Mouse (Mus musculus): ENCODE data around the gene Enpp6. TPM values are rescaled to one million over a fixed set of nuclear protein-coding genes. Genes with fewer than 3 reads are reported as not detected.

The Enpp6 gene
- polyA plus RNA-seq, 1 experiment, result not detected

GRCm38 (mm10) chr8:47052643-47053042 is 66.0 kb downstream of the Enpp6 start:
- Histone ChIP-seq H3K4me3 (ENCODE audit: insufficient read depth, low read length) (no peak overlapping the region), H3K27ac (ENCODE audit: insufficient read depth, low read length) (no peak overlapping the region), H3K4me1 (ENCODE audit: control insufficient read depth, insufficient read depth, low read length) (peaks cover 5% of the 10 kb centered on the region; the same call in 1 of the 2 replicates)
- TF ChIP-seq CTCF (IDR thresholded peaks at IDR 0.05; ENCODE audit: borderline replicate concordance, insufficient read depth, low read length), result no peak
- no peak for TF ChIP-seq POLR2A (IDR thresholded peaks at IDR 0.05; ENCODE audit: low read depth, low read length)

- 0 out of 2 replicates have a peak overlapping the region, but pooled peaks have one; percentile 45 for H3K27ac ChIP-seq (ENCODE audit: insufficient read depth, low read length)
- no peak overlapping the region for H3K4me3 ChIP-seq (ENCODE audit: insufficient read depth, low read length)
- TF ChIP-seq POLR2A (IDR thresholded peaks at IDR 0.05; ENCODE audit: low read depth, low read length), result no peak
- TF ChIP-seq CTCF (IDR thresholded peaks at IDR 0.05; ENCODE audit: borderline replicate concordance, insufficient read depth, low read length), result no peak
- peaks cover 5% of the 10 kb centered on the region; the same call in 1 of the 2 replicates for H3K4me1 ChIP-seq (ENCODE audit: control insufficient read depth, insufficient read depth, low read length)
Measured at GRCm38 (mm10) chr8:47056086-47056485, 69.4 kb downstream of the Enpp6 start.

GRCm38 (mm10) chr8:47058526-47058925 is 71.8 kb downstream of the Enpp6 start:
- Histone ChIP-seq H3K27ac (ENCODE audit: insufficient read depth, low read length) (no peak overlapping the region), H3K4me3 (ENCODE audit: insufficient read depth, low read length) (no peak overlapping the region), H3K4me1 (ENCODE audit: control insufficient read depth, insufficient read depth, low read length) (peaks cover 5% of the 10 kb centered on the region; the same call in 1 of the 2 replicates)
- no peak for TF ChIP-seq POLR2A (IDR thresholded peaks at IDR 0.05; ENCODE audit: low read depth, low read length)
- no peak for TF ChIP-seq CTCF (IDR thresholded peaks at IDR 0.05; ENCODE audit: borderline replicate concordance, insufficient read depth, low read length)

- H3K4me3 ChIP-seq (ENCODE audit: insufficient read depth, low read length), result no peak overlapping the region
- no peak overlapping the region for H3K27ac ChIP-seq (ENCODE audit: insufficient read depth, low read length)
Measured at GRCm38 (mm10) chr8:47058971-47059370, 72.3 kb downstream of the Enpp6 start.

DNA sequence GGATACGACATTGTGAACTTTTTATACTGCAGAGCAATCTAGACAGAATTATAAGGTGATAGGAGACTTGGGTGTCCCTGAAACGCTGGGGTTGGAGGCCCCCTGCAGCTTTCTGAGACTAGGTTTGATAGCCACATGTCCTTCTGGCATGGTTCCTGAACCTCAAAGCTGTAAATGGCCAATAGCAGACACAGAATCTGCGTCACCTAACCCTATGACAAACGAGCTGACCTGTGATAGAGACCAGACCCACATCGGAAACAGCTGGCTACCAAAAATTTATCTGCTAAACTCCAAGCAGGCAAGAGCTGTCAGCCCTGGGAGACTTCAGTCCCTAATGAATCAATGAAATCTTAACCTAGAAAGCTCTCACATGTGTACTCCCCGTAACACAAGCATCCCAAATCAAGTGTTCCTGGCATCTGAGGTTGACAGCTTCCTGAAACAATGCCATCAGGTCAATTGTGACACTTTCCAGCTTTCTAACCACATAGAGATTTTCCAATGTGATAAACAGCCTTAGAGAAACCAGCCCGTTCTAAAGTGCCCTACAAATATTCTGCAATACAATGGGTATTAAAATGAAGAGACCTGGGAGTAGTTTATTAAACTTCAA is 74.5 kb downstream of the Enpp6 start:
- TF ChIP-seq POLR2A (IDR thresholded peaks at IDR 0.05; ENCODE audit: low read depth, low read length) (no peak), CTCF (IDR thresholded peaks at IDR 0.05; ENCODE audit: borderline replicate concordance, insufficient read depth, low read length) (no peak)
- no peak overlapping the region for H3K27ac ChIP-seq (ENCODE audit: insufficient read depth, low read length)
- no peaks in the 10 kb centered on the region for H3K4me1 ChIP-seq (ENCODE audit: control insufficient read depth, insufficient read depth, low read length)
- H3K4me3 ChIP-seq (ENCODE audit: insufficient read depth, low read length), result no peak overlapping the region

More at GRCm38 (mm10) chr8:47058971-47059370, 72.3 kb downstream of the Enpp6 start:
- TF ChIP-seq CTCF (IDR thresholded peaks at IDR 0.05; ENCODE audit: borderline replicate concordance, insufficient read depth, low read length) (no peak), POLR2A (IDR thresholded peaks at IDR 0.05; ENCODE audit: low read depth, low read length) (no peak)
- peaks cover 5% of the 10 kb centered on the region; the same call in 1 of the 2 replicates for H3K4me1 ChIP-seq (ENCODE audit: control insufficient read depth, insufficient read depth, low read length)

- H3K4me3 ChIP-seq (ENCODE audit: insufficient read depth, low read length), result no peak overlapping the region
- no peak for TF ChIP-seq POLR2A (IDR thresholded peaks at IDR 0.05; ENCODE audit: low read depth, low read length)
Measured at GRCm38 (mm10) chr8:47067121-47067520, 80.4 kb downstream of the Enpp6 start.

DNA sequence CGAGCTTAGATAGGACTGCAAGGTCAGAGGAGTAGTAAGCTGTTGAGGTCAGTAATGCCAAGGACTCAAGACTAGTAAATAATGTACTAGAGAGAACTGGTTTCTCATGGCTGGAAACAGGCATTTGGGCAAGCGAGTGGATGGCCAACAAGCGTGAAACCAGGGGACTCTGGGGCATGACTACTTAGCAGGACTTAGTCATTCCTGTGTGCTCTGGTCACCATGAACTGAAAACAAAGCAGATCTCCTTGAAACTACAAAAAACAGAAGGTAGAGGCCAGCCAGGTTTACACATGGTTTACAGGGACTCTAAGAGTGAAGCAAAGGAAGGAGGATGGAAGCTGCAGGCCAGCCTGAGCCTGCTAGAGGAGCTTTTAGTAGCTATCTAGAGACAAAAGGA is 82.9 kb downstream of the Enpp6 start:
- TF ChIP-seq POLR2A (IDR thresholded peaks at IDR 0.05; ENCODE audit: low read depth, low read length) (no peak), CTCF (IDR thresholded peaks at IDR 0.05; ENCODE audit: borderline replicate concordance, insufficient read depth, low read length) (no peak)

More at GRCm38 (mm10) chr8:47067121-47067520, 80.4 kb downstream of the Enpp6 start:
- Histone ChIP-seq H3K4me1 (ENCODE audit: control insufficient read depth, insufficient read depth, low read length) (no peaks in the 10 kb centered on the region), H3K27ac (ENCODE audit: insufficient read depth, low read length) (no peak overlapping the region)

DNA sequence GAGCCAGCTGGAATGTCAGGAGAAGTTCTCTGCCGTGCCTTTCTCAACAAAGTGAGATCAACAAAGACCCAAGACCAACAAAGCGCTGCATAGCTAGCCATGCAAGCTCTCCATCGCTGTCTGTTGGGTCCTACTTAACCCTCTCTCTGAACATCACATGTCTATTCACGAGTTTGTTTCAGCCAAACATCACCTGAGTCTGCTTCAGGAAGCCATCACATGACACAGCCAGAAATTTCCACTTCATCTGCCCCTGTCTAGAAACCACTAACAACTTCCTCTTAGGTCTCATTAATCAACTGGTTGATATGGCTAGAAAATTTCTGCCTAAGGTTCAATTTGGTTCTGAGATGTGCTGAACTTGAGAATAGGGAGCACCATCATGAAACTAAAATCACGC is 85.3 kb downstream of the Enpp6 start:
- Histone ChIP-seq H3K4me1 (ENCODE audit: control insufficient read depth, insufficient read depth, low read length) (no peaks in the 10 kb centered on the region), H3K4me3 (ENCODE audit: insufficient read depth, low read length) (no peak overlapping the region), H3K27ac (ENCODE audit: insufficient read depth, low read length) (no peak overlapping the region)
- TF ChIP-seq POLR2A (IDR thresholded peaks at IDR 0.05; ENCODE audit: low read depth, low read length), result no peak
- TF ChIP-seq CTCF (IDR thresholded peaks at IDR 0.05; ENCODE audit: borderline replicate concordance, insufficient read depth, low read length), result no peak

More for the DNA sequence above, 82.9 kb downstream of the Enpp6 start:
- no peaks in the 10 kb centered on the region for H3K4me1 ChIP-seq (ENCODE audit: control insufficient read depth, insufficient read depth, low read length)
- no peak overlapping the region for H3K4me3 ChIP-seq (ENCODE audit: insufficient read depth, low read length)
- no peak overlapping the region for H3K27ac ChIP-seq (ENCODE audit: insufficient read depth, low read length)

GRCm38 (mm10) chr8:47075941-47076555 is 89.4 kb downstream of the Enpp6 start:
- H3K4me1 ChIP-seq (ENCODE audit: control insufficient read depth, insufficient read depth, low read length), result no peaks in the 10 kb centered on the region
- TF ChIP-seq POLR2A (IDR thresholded peaks at IDR 0.05; ENCODE audit: low read depth, low read length), result no peak
- no peak for TF ChIP-seq CTCF (IDR thresholded peaks at IDR 0.05; ENCODE audit: borderline replicate concordance, insufficient read depth, low read length)
- H3K27ac ChIP-seq (ENCODE audit: insufficient read depth, low read length), result no peak overlapping the region
- no peak overlapping the region for H3K4me3 ChIP-seq (ENCODE audit: insufficient read depth, low read length)

DNA sequence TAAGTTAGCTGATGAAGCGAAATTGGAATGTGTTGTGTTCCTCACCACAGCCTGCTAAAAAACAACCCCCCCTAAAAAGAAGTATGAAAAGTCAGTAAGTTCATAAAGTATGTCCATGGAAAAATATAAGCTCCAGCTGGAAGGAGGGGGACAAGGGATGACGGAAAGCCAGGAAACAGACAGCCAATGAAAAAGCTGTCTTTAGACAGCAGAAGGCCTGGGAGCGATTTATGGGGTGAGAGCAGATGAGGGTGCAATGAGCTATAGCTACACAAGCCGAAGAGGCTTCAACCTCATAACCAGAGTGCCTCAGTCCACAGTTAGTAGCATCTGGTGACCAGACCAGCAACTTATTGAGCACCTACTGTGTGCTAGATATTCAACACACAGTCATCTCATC is 93.3 kb downstream of the Enpp6 start:
- no peak overlapping the region for H3K27ac ChIP-seq (ENCODE audit: insufficient read depth, low read length)
- no peak overlapping the region for H3K4me3 ChIP-seq (ENCODE audit: insufficient read depth, low read length)
- H3K4me1 ChIP-seq (ENCODE audit: control insufficient read depth, insufficient read depth, low read length), result peaks cover 13% of the 10 kb centered on the region
- TF ChIP-seq CTCF (IDR thresholded peaks at IDR 0.05; ENCODE audit: borderline replicate concordance, insufficient read depth, low read length), result no peak
- no peak for TF ChIP-seq POLR2A (IDR thresholded peaks at IDR 0.05; ENCODE audit: low read depth, low read length)
